In genomic region chr11:97362649-97362942, GRCm38 (mm10) we compare ENCODE assay signal across 8 mouse cellular contexts. TPM values are rescaled to one million over a fixed set of nuclear protein-coding genes. Genes with fewer than 3 reads are reported as not detected.
A peak's percentile ranks its signal among the peaks of the same experiment; 100 is the strongest.
DNase-seq lines count a peak whose midpoint lies in the region; ATAC-seq and TF ChIP-seq lines count a peak whose summit lies in the region.

No protein-coding gene starts in this region.

- peaks cover 36% of the 10 kb centered on the region for H3K79me3 ChIP-seq in C2C12 (ENCODE audit: low read depth)

- H3K9me3 ChIP-seq in hindbrain, embryonic 10.5 days: no peaks in the 10 kb centered on the region
- no peaks in the 10 kb centered on the region for H3K9me3 ChIP-seq in liver, embryonic 13.5 days (replicated peaks)
- H3K9me3 ChIP-seq in neural tube, embryonic 15.5 days (replicated peaks): no peaks in the 10 kb centered on the region

- TF ChIP-seq CTCF in C2C12 (IDR thresholded peaks at IDR 0.05; ENCODE audit: control insufficient read depth, insufficient read depth, insufficient read length): no peak

- peak overlapping the region; percentile 97 for H3K4me2 ChIP-seq in liver, embryonic 13.5 days
- peak overlapping the region; percentile 74 for H3K4me2 ChIP-seq in neural tube, embryonic 15.5 days

- peak overlapping the region; percentile 96 for H3K27ac ChIP-seq in hindbrain, embryonic 10.5 days
- H3K27ac ChIP-seq in liver, embryonic 13.5 days: peak overlapping the region; percentile 87
- peak overlapping the region; percentile 90 for H3K27ac ChIP-seq in neural tube, embryonic 15.5 days (replicated peaks)

- peak; percentile 46 to 57 for DNase-seq in heart, adult 18-20 months
- no peak for DNase-seq in heart, adult 8-10 months (ENCODE audit: low spot score)
- peak; percentile 66 for DNase-seq in embryo, embryonic 11 days
- DNase-seq in hindbrain, embryonic 10.5 days (ENCODE audit: low spot score): no peak
- DNase-seq in liver, embryonic 13.5 days: no peak

- peaks cover 39% of the 10 kb centered on the region for H3K4me1 ChIP-seq in hindbrain, embryonic 10.5 days (replicated peaks)
- H3K4me1 ChIP-seq in liver, embryonic 13.5 days (replicated peaks): peaks cover 42% of the 10 kb centered on the region
- H3K4me1 ChIP-seq in neural tube, embryonic 15.5 days: peaks cover 39% of the 10 kb centered on the region

- peak overlapping the region; percentile 99 for H3K9ac ChIP-seq in liver, embryonic 13.5 days
- peak overlapping the region; percentile 98 for H3K9ac ChIP-seq in neural tube, embryonic 15.5 days (replicated peaks)

- peaks cover 51% of the 10 kb centered on the region for H3K79me2 ChIP-seq in C2C12 (ENCODE audit: control insufficient read depth, insufficient read depth)

- no peaks in the 10 kb centered on the region for H3K27me3 ChIP-seq in C2C12 (ENCODE audit: control insufficient read depth, insufficient read depth, insufficient read length)
- no peaks in the 10 kb centered on the region for H3K27me3 ChIP-seq in hindbrain, embryonic 10.5 days (ENCODE audit: insufficient read depth, poor library complexity, severe bottlenecking)
- no peaks in the 10 kb centered on the region for H3K27me3 ChIP-seq in liver, embryonic 13.5 days
- H3K27me3 ChIP-seq in neural tube, embryonic 15.5 days (replicated peaks): no peaks in the 10 kb centered on the region

- ATAC-seq in liver, embryonic 13.5 days (ENCODE audit: low read depth): no peak
- ATAC-seq in neural tube, embryonic 15.5 days (ENCODE audit: low FRiP score): peak; percentile 23
- no peak for ATAC-seq in megakaryocyte-erythroid progenitor cell, adult 5-6 weeks (replicated peaks; ENCODE audit: low FRiP score, low TSS enrichment, poor library complexity, severe bottlenecking)

- H3ac ChIP-seq in C2C12 (ENCODE audit: control insufficient read depth, insufficient read length, low read depth): peak overlapping the region; percentile 94

- H3K4me3 ChIP-seq in C2C12 (ENCODE audit: insufficient read depth, poor library complexity, severe bottlenecking): peak overlapping the region; percentile 75
- peak overlapping the region; percentile 100 for H3K4me3 ChIP-seq in hindbrain, embryonic 10.5 days
- peak overlapping the region; percentile 98 for H3K4me3 ChIP-seq in liver, embryonic 13.5 days (replicated peaks)
- peak overlapping the region; percentile 95 for H3K4me3 ChIP-seq in neural tube, embryonic 15.5 days (replicated peaks)

- 0% methylated on average over 37 of the region's 39 CpGs for WGBS in hindbrain, embryonic 10.5 days
- under 1% methylated on average over 39 of the region's 39 CpGs for WGBS in liver, embryonic 13.5 days (ENCODE audit: insufficient replicate concordance)
- under 1% methylated on average over 29 of the region's 39 CpGs for WGBS in neural tube, embryonic 15.5 days

- H3K36me3 ChIP-seq in C2C12 (ENCODE audit: control insufficient read depth, insufficient read depth): no peaks in the 10 kb centered on the region
- 0 out of 2 replicates have a peak, but pooled peaks cover 4% of the 10 kb centered on the region for H3K36me3 ChIP-seq in hindbrain, embryonic 10.5 days
- H3K36me3 ChIP-seq in liver, embryonic 13.5 days: 0 out of 2 replicates have a peak, but pooled peaks cover 3% of the 10 kb centered on the region
- H3K36me3 ChIP-seq in neural tube, embryonic 15.5 days: no peaks in the 10 kb centered on the region

TF ChIP-seq in C2C12, 6 proteins besides CTCF, POLR2A, EP300 and RAD21:
- TF ChIP-seq MYOD1 (IDR thresholded peaks at IDR 0.05; ENCODE audit: control insufficient read depth, insufficient read length, low read depth): no peak
- TF ChIP-seq MAX (IDR thresholded peaks at IDR 0.05): no peak

RNA-seq across cellular contexts. Expression of gene Socs7, which starts 0.2 kb away (rescaled TPM):
- total RNA-seq in heart, adult 18-20 months (2021): 10 to 100 TPM; 21.9 to 22.8 TPM
- 10 to 100 TPM; 19.2 to 23.4 (median 20.0) TPM for total RNA-seq in heart, adult 8-10 months (2022)
- 8.1 TPM for polyA plus RNA-seq in C2C12 (2012; fragmentation: generic; extraction: Trizol)
- polyA plus RNA-seq in hindbrain, embryonic 10.5 days (2016; fragmentation: Nextera tagmentation; extraction: Ambion mirVana): 3.9 and 4.6 TPM in 2 replicates
- polyA plus RNA-seq in liver, embryonic 13.5 days (2015; fragmentation: Nextera tagmentation; extraction: Ambion mirVana): 1.0 and 1.1 TPM in 2 replicates
- polyA plus RNA-seq in neural tube, embryonic 15.5 days (2015; fragmentation: Nextera tagmentation; extraction: Ambion mirVana): 7.7 and 8.4 TPM in 2 replicates
- 6.0 and 15.8 TPM in 2 replicates for total RNA-seq in megakaryocyte-erythroid progenitor cell, adult 5-6 weeks (2014; fragmentation: Nextera tagmentation)
- 9.0 and 11.8 TPM in 2 replicates for total RNA-seq in megakaryocyte-erythroid progenitor cell, adult 5-6 weeks (2017)

RNA-seq across cellular contexts. Expression of gene Gpr179, which starts 10.7 kb away (rescaled TPM):
- not detected for total RNA-seq in heart, adult 18-20 months (2021)
- under 1 TPM in 3 of 4 experiments, not detected in 1; 0.06 to 0.12 (median 0.06) TPM for total RNA-seq in heart, adult 8-10 months (2022)
- polyA plus RNA-seq in C2C12 (2012; fragmentation: generic; extraction: Trizol): 0.05 TPM
- polyA plus RNA-seq in hindbrain, embryonic 10.5 days (2016; fragmentation: Nextera tagmentation; extraction: Ambion mirVana): 0.07 and 0.09 TPM in 2 replicates
- 0.01 TPM in 1 of 2 replicates, not detected in the other for polyA plus RNA-seq in liver, embryonic 13.5 days (2015; fragmentation: Nextera tagmentation; extraction: Ambion mirVana)
- polyA plus RNA-seq in neural tube, embryonic 15.5 days (2015; fragmentation: Nextera tagmentation; extraction: Ambion mirVana): 0.33 and 0.46 TPM in 2 replicates
- 0.05 TPM in 1 of 2 replicates, not detected in the other for total RNA-seq in megakaryocyte-erythroid progenitor cell, adult 5-6 weeks (2014; fragmentation: Nextera tagmentation)
- total RNA-seq in megakaryocyte-erythroid progenitor cell, adult 5-6 weeks (2017): not detected in 2 replicates

RNA-seq across cellular contexts. Expression of gene Mrpl45, which starts 47.1 kb away (rescaled TPM):
- 10 to 100 TPM; 59.6 to 70.9 TPM for total RNA-seq in heart, adult 18-20 months (2021)
- 10 to 100 TPM; 49.9 to 64.7 (median 56.9) TPM for total RNA-seq in heart, adult 8-10 months (2022)
- 48.5 TPM for polyA plus RNA-seq in C2C12 (2012; fragmentation: generic; extraction: Trizol)
- polyA plus RNA-seq in hindbrain, embryonic 10.5 days (2016; fragmentation: Nextera tagmentation; extraction: Ambion mirVana): 50.8 and 63.5 TPM in 2 replicates
- polyA plus RNA-seq in liver, embryonic 13.5 days (2015; fragmentation: Nextera tagmentation; extraction: Ambion mirVana): 33.4 and 39.8 TPM in 2 replicates
- polyA plus RNA-seq in neural tube, embryonic 15.5 days (2015; fragmentation: Nextera tagmentation; extraction: Ambion mirVana): 38.6 and 43.3 TPM in 2 replicates
- total RNA-seq in megakaryocyte-erythroid progenitor cell, adult 5-6 weeks (2014; fragmentation: Nextera tagmentation): 38.2 and 48.4 TPM in 2 replicates
- total RNA-seq in megakaryocyte-erythroid progenitor cell, adult 5-6 weeks (2017): 23.2 and 34.7 TPM in 2 replicates

RNA-seq across cellular contexts. Expression of gene Arhgap23, which starts 52.7 kb away (rescaled TPM):
- 10 to 100 TPM; 12.5 to 13.5 TPM for total RNA-seq in heart, adult 18-20 months (2021)
- 10 to 100 TPM; 13.3 to 14.9 (median 14.0) TPM for total RNA-seq in heart, adult 8-10 months (2022)
- 23.9 TPM for polyA plus RNA-seq in C2C12 (2012; fragmentation: generic; extraction: Trizol)
- polyA plus RNA-seq in hindbrain, embryonic 10.5 days (2016; fragmentation: Nextera tagmentation; extraction: Ambion mirVana): 2.7 and 4.0 TPM in 2 replicates
- polyA plus RNA-seq in liver, embryonic 13.5 days (2015; fragmentation: Nextera tagmentation; extraction: Ambion mirVana): 6.2 and 6.8 TPM in 2 replicates
- 8.0 and 9.2 TPM in 2 replicates for polyA plus RNA-seq in neural tube, embryonic 15.5 days (2015; fragmentation: Nextera tagmentation; extraction: Ambion mirVana)
- 18.4 and 22.3 TPM in 2 replicates for total RNA-seq in megakaryocyte-erythroid progenitor cell, adult 5-6 weeks (2014; fragmentation: Nextera tagmentation)
- total RNA-seq in megakaryocyte-erythroid progenitor cell, adult 5-6 weeks (2017): 3.9 and 14.5 TPM in 2 replicates

Comparison
In these comparisons a context has a peak if more than half of its experiments do, and no peak if none do; other contexts are left out.
1. DNase-seq: peak in heart, adult 18-20 months (2 of 2) and embryo, embryonic 11 days (single experiment); none in heart, adult 8-10 months (single experiment), hindbrain, embryonic 10.5 days (single experiment) and liver, embryonic 13.5 days (single experiment).
2. Peak in every context shown above with its lines, with median percentiles within 50 percentile points of each other: H3K4me3 ChIP-seq and H3K27ac ChIP-seq.